Mouse (Mus musculus): ENCODE data around the gene Atf6. TPM values are rescaled to one million over a fixed set of nuclear protein-coding genes. Genes with fewer than 3 reads are reported as not detected.

Gene Atf6
- polyA plus RNA-seq, 1 experiment from 2014 or later, result 8.4 TPM

DNA sequence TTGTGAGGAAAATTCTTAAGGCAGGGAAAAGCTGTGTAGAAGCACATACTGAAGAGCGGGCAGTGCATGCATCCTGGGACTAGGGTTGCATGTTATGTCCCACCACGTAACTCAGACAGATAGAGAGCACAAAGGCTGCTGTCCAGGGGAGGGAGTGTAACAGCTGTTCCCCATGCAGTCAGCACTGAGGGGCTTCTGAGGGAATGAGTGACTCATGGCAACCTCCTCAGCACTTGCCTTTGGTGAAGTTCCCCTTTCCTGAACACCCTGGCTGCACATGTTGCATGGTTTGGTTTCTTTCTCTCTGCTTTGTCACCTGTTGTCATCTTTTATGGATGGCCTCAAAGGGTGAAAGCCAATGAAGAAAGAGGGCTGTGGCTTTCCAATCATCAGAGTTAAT is 165.3 kb downstream of the Atf6 start:
- H3K36me3 ChIP-seq, result no peaks in the 10 kb centered on the region
- peaks cover 19% of the 10 kb centered on the region for H3K4me1 ChIP-seq (replicated peaks)
- WGBS, result 69% methylated on average over 2 of the region's 2 CpGs
- H3K9me3 ChIP-seq, result no peaks in the 10 kb centered on the region
- ATAC-seq (ENCODE audit: insufficient number of reproducible peaks, insufficient read depth, low FRiP score, low TSS enrichment, low read depth), result no peak; the same call in 1 of the 2 replicates
- H3K9ac ChIP-seq (replicated peaks), result no peak overlapping the region
- no peaks in the 10 kb centered on the region for H3K27me3 ChIP-seq
- no peak overlapping the region for H3K4me2 ChIP-seq
- no peak overlapping the region for H3K27ac ChIP-seq
- no peak overlapping the region for H3K4me3 ChIP-seq (replicated peaks)

- 77% methylated on average over 8 of the region's 8 CpGs for WGBS
- ATAC-seq (ENCODE audit: insufficient number of reproducible peaks, insufficient read depth, low FRiP score, low TSS enrichment, low read depth), result 0 out of 2 replicates have a peak, but pooled peaks have one; percentile 8
- no peak overlapping the region for H3K4me3 ChIP-seq (replicated peaks)
- no peaks in the 10 kb centered on the region for H3K36me3 ChIP-seq
- peak overlapping the region; percentile 75 for H3K27ac ChIP-seq
- H3K4me2 ChIP-seq, result no peak overlapping the region
- H3K9ac ChIP-seq (replicated peaks), result no peak overlapping the region
- no peaks in the 10 kb centered on the region for H3K27me3 ChIP-seq
- H3K9me3 ChIP-seq, result no peaks in the 10 kb centered on the region
- H3K4me1 ChIP-seq (replicated peaks), result peaks cover 19% of the 10 kb centered on the region
Observed at GRCm38 (mm10) chr1:170701582-170701981, 166.0 kb downstream of the Atf6 start.

- WGBS, result 13% methylated on average over 3 of the region's 3 CpGs
- H3K4me2 ChIP-seq, result no peak overlapping the region
- no peaks in the 10 kb centered on the region for H3K36me3 ChIP-seq
- no peak overlapping the region for H3K4me3 ChIP-seq (replicated peaks)
- peak; percentile 26; the same call in 1 of the 2 replicates for ATAC-seq (ENCODE audit: insufficient number of reproducible peaks, insufficient read depth, low FRiP score, low TSS enrichment, low read depth)
- no peaks in the 10 kb centered on the region for H3K9me3 ChIP-seq
- H3K27ac ChIP-seq, result peak overlapping the region; percentile 75
- H3K9ac ChIP-seq (replicated peaks), result no peak overlapping the region
- H3K4me1 ChIP-seq (replicated peaks), result peaks cover 19% of the 10 kb centered on the region
- no peaks in the 10 kb centered on the region for H3K27me3 ChIP-seq
Observed at GRCm38 (mm10) chr1:170701178-170701577, 166.4 kb downstream of the Atf6 start.

DNA sequence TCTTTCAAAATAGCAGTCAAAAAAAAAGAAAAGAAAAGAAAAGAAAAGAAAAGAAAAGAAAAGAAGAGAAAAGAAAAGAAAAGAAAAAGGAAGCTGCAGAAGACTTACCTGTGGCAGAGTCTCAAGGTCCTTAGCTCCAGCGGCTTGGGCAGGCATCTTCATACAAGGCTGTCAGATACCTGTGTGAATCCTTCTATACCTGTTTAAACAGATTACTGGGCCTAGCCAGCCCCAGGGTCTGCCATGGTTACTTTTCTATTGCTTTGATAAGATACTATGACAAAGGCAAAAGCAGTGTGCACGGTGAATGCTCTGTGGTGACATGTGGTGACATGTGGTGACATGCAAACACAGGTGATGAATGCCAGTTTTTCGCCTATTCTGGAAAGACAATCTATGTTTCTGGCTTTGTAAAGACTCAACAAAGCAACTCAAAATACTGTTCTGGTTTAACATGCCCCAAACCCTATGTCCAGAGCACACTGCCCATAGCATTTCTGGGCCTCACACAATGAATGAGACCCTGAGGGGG is 167.0 kb downstream of the Atf6 start:
- peak overlapping the region; percentile 75; the same call in 1 of the 2 replicates for H3K27ac ChIP-seq
- no peak overlapping the region for H3K4me3 ChIP-seq (replicated peaks)
- H3K9ac ChIP-seq (replicated peaks), result no peak overlapping the region
- no peak for ATAC-seq (ENCODE audit: insufficient number of reproducible peaks, insufficient read depth, low FRiP score, low TSS enrichment, low read depth)
- H3K9me3 ChIP-seq, result no peaks in the 10 kb centered on the region
- H3K27me3 ChIP-seq, result no peaks in the 10 kb centered on the region
- peaks cover 19% of the 10 kb centered on the region for H3K4me1 ChIP-seq (replicated peaks)
- WGBS, result 80% methylated on average over 3 of the region's 3 CpGs
- H3K36me3 ChIP-seq, result no peaks in the 10 kb centered on the region
- H3K4me2 ChIP-seq, result no peak overlapping the region

GRCm38 (mm10) chr1:170699553-170699952 is 168.0 kb downstream of the Atf6 start:
- H3K27me3 ChIP-seq, result no peaks in the 10 kb centered on the region
- peaks cover 19% of the 10 kb centered on the region for H3K4me1 ChIP-seq (replicated peaks)
- no peak overlapping the region for H3K9ac ChIP-seq (replicated peaks)
- H3K4me3 ChIP-seq (replicated peaks), result no peak overlapping the region
- H3K36me3 ChIP-seq, result no peaks in the 10 kb centered on the region
- ATAC-seq (ENCODE audit: insufficient number of reproducible peaks, insufficient read depth, low FRiP score, low TSS enrichment, low read depth), result no peak
- H3K4me2 ChIP-seq, result no peak overlapping the region
- H3K27ac ChIP-seq, result no peak overlapping the region
- 85% methylated on average over 9 of the region's 9 CpGs for WGBS
- H3K9me3 ChIP-seq, result no peaks in the 10 kb centered on the region

DNA sequence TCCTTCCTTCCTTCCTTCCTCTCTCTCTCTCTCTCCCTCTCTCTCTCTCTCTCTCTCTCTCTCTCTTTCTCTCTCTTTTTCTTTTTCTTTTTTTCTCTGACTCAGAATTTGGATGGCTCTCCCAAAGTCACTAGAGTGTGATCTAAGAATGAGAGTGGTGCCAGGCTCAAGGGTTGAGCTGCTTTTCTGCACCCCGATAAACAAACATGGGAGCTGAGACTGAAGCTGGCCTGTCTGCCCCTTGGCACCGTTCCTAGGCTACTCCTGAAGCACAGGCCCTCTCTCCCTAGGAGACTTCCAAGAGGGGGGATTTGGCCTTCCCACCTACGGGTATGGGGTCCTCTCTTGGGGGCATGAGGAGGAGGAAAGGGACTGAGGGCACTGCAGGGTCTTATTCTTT is 168.8 kb downstream of the Atf6 start:
- Histone ChIP-seq H3K27me3 (no peaks in the 10 kb centered on the region), H3K27ac (no peak overlapping the region), H3K9ac (replicated peaks) (no peak overlapping the region), H3K9me3 (no peaks in the 10 kb centered on the region), H3K36me3 (no peaks in the 10 kb centered on the region), H3K4me2 (no peak overlapping the region), H3K4me1 (replicated peaks) (peaks cover 23% of the 10 kb centered on the region), H3K4me3 (replicated peaks) (no peak overlapping the region)
- 83% methylated on average over 3 of the region's 3 CpGs for WGBS
- ATAC-seq (ENCODE audit: insufficient number of reproducible peaks, insufficient read depth, low FRiP score, low TSS enrichment, low read depth), result no peak

DNA sequence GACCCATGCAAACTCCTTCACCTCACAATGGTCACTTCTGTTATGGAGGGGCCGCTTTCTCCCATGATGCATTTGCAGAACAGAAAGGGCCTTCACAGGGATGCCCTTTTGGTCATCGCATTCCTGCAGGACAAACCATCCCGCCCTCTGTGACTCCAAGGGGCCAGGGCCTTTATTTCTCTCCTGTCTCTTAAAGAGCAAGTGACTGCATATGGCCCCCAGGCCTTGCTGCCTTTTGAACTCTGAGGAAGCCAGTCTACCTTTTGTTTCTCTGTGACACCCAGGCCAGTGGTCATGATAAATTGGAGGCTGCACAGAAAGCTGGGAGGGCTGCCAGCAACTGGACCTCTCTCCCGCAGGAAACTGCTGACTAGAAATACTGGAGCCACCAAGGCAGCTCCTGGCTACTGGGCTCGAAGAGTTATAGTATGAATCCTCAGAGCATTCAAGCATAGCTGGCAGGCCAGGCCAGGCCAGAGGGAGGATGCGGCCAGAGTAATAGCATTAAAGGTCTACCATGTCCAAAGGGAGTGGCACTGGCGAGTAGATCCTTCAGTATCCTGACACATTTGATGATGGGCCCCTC is 169.7 kb downstream of the Atf6 start:
- Histone ChIP-seq H3K36me3 (no peaks in the 10 kb centered on the region), H3K4me2 (no peak overlapping the region), H3K9ac (replicated peaks) (no peak overlapping the region), H3K27ac (no peak overlapping the region), H3K4me1 (replicated peaks) (peaks cover 31% of the 10 kb centered on the region), H3K27me3 (no peaks in the 10 kb centered on the region), H3K4me3 (replicated peaks) (no peak overlapping the region), H3K9me3 (no peaks in the 10 kb centered on the region)
- WGBS, result 77% methylated on average over 7 of the region's 7 CpGs
- no peak for ATAC-seq (ENCODE audit: insufficient number of reproducible peaks, insufficient read depth, low FRiP score, low TSS enrichment, low read depth)

- Histone ChIP-seq H3K9me3 (0 out of 2 replicates have a peak, but pooled peaks cover 3% of the 10 kb centered on the region), H3K27ac (no peak overlapping the region), H3K36me3 (no peaks in the 10 kb centered on the region), H3K27me3 (no peaks in the 10 kb centered on the region), H3K4me3 (replicated peaks) (no peak overlapping the region), H3K4me1 (replicated peaks) (peaks cover 26% of the 10 kb centered on the region), H3K4me2 (no peak overlapping the region), H3K9ac (replicated peaks) (no peak overlapping the region)
- ATAC-seq (ENCODE audit: insufficient number of reproducible peaks, insufficient read depth, low FRiP score, low TSS enrichment, low read depth), result no peak
- 93% methylated on average over 8 of the region's 8 CpGs for WGBS
Observed at GRCm38 (mm10) chr1:170696996-170697395, 170.6 kb downstream of the Atf6 start.

DNA sequence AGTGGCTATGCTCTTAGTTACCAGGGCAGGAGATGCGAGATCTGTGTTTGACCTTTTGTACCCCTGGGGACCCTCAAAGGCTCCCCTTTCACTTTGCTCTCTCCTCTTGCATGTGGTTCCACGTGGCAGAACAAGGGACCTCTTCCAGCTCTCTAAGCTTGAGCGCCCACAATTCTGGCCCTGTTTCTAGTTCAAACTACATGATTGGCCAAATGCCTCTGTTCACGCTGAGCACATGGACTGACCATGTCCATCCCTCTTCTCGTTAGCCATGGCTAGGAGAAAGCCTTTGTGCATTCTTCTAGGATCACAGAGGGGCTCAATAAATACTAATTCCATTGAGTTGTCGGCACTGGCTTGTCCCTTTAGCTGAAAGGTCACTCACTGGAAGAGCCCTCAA is 172.2 kb downstream of the Atf6 start:
- 72% methylated on average over 6 of the region's 6 CpGs for WGBS
- Histone ChIP-seq H3K4me3 (replicated peaks) (no peak overlapping the region), H3K27me3 (no peaks in the 10 kb centered on the region), H3K9ac (replicated peaks) (no peak overlapping the region), H3K4me2 (no peak overlapping the region), H3K36me3 (no peaks in the 10 kb centered on the region), H3K27ac (no peak overlapping the region), H3K9me3 (0 out of 2 replicates have a peak, but pooled peaks cover 3% of the 10 kb centered on the region), H3K4me1 (replicated peaks) (peaks cover 12% of the 10 kb centered on the region; the same call in 1 of the 2 replicates)
- no peak for ATAC-seq (ENCODE audit: insufficient number of reproducible peaks, insufficient read depth, low FRiP score, low TSS enrichment, low read depth)

GRCm38 (mm10) chr1:170694821-170695291 is 172.7 kb downstream of the Atf6 start:
- Histone ChIP-seq H3K9ac (replicated peaks) (no peak overlapping the region), H3K4me1 (replicated peaks) (peaks cover 12% of the 10 kb centered on the region; the same call in 1 of the 2 replicates), H3K4me3 (replicated peaks) (no peak overlapping the region), H3K27me3 (no peaks in the 10 kb centered on the region), H3K4me2 (no peak overlapping the region), H3K27ac (no peak overlapping the region), H3K36me3 (no peaks in the 10 kb centered on the region), H3K9me3 (0 out of 2 replicates have a peak, but pooled peaks cover 3% of the 10 kb centered on the region)
- no peak for ATAC-seq (ENCODE audit: insufficient number of reproducible peaks, insufficient read depth, low FRiP score, low TSS enrichment, low read depth)
- WGBS, result 57% methylated on average over 5 of the region's 5 CpGs

- no peak overlapping the region for H3K4me3 ChIP-seq (replicated peaks)
- no peaks in the 10 kb centered on the region for H3K27me3 ChIP-seq
- no peak for ATAC-seq (ENCODE audit: insufficient number of reproducible peaks, insufficient read depth, low FRiP score, low TSS enrichment, low read depth)
- H3K4me1 ChIP-seq (replicated peaks), result peaks cover 12% of the 10 kb centered on the region; the same call in 1 of the 2 replicates
- H3K9me3 ChIP-seq, result 0 out of 2 replicates have a peak, but pooled peaks cover 3% of the 10 kb centered on the region
- 92% methylated on average over 5 of the region's 5 CpGs for WGBS
- no peak overlapping the region for H3K9ac ChIP-seq (replicated peaks)
- no peak overlapping the region for H3K4me2 ChIP-seq
- no peak overlapping the region for H3K27ac ChIP-seq
- no peaks in the 10 kb centered on the region for H3K36me3 ChIP-seq
Observed at GRCm38 (mm10) chr1:170691301-170691700, 176.3 kb downstream of the Atf6 start.
